Mouse (Mus musculus) MEL (cell line): ENCODE measurements at regions not wholly inside any gene's neighbourhood (a gene's known extent, or its start where the extent isn't known, plus 50 kb on each side); places are given as distances from the start of the nearest gene placed in this dataset.

ENCODE experiments used
- DNase-seq: peaks from one replicate; pipeline ENCODE4 v3.0.0; 2011; ENCODE audit warnings: low read depth, low spot score
- H3K27ac ChIP-seq: 2 replicates; pipeline ENCODE4 v1.5.1; 2012; ENCODE audit warnings: low read depth, mild to moderate bottlenecking, control low read depth, low read length, moderate library complexity; ENCODE audit not compliant: control insufficient read depth
- H3K27me3 ChIP-seq, 2 experiments: fragments of 150-350 bp in 1 of 2; sonication (generic) in 1 of 2; 2 replicates each; pipeline ENCODE4 v1.6.1; 2012; ENCODE audit warnings: low read length in 2 of 2, mild to moderate bottlenecking in 2 of 2, improper control_type of control experiment in 1 of 2, moderate library complexity in 1 of 2; ENCODE audit not compliant: insufficient read depth in 2 of 2, control insufficient read depth in 1 of 2
- H3K36me3 ChIP-seq, 2 experiments: 2 replicates each; pipeline ENCODE4 v1.6.1; 2012 to 2014; ENCODE audit warnings: low read length in 2 of 2, improper control_type of control experiment in 1 of 2, inconsistent platforms in 1 of 2, mild to moderate bottlenecking in 1 of 2; ENCODE audit not compliant: insufficient read depth in 2 of 2, control insufficient read depth in 1 of 2
- H3K4me1 ChIP-seq, 2 experiments: fragments of 150-350 bp in 1 of 2; sonication (generic) in 1 of 2; 2 replicates each; pipeline ENCODE4 v1.6.1; 2012; ENCODE audit warnings: low read length in 2 of 2, improper control_type of control experiment in 1 of 2, mild to moderate bottlenecking in 1 of 2; ENCODE audit not compliant: insufficient read depth in 2 of 2, control insufficient read depth in 1 of 2
- H3K4me3 ChIP-seq, 2 experiments: fragments of 150-350 bp in 1 of 2; sonication (generic) in 1 of 2; 2 replicates each; pipeline ENCODE4 v1.5.1; 2012; ENCODE audit warnings: low read depth in 2 of 2, low read length in 2 of 2, mild to moderate bottlenecking in 2 of 2, moderate library complexity in 2 of 2, control low read depth in 1 of 2, improper control_type of control experiment in 1 of 2; ENCODE audit not compliant: control insufficient read depth in 1 of 2, insufficient read depth in 1 of 2
- H3K79me2 ChIP-seq: 2 replicates; pipeline ENCODE4 v1.6.1; 2012; ENCODE audit warnings: mild to moderate bottlenecking, low read length, moderate library complexity; ENCODE audit not compliant: control insufficient read depth, poor library complexity, insufficient read depth
- H3K9ac ChIP-seq: 2 replicates; pipeline ENCODE4 v1.6.1; 2012; ENCODE audit warnings: low read depth, mild to moderate bottlenecking, control low read depth, low read length, moderate library complexity; ENCODE audit not compliant: control insufficient read depth, poor library complexity, severe bottlenecking
- H3K9me3 ChIP-seq: fragments of 150-350 bp; sonication (generic); replicated peaks from 2 replicates; pipeline ENCODE4 v1.6.1; 2012; ENCODE audit warnings: mild to moderate bottlenecking, low read length, improper control_type of control experiment, moderate library complexity; ENCODE audit not compliant: insufficient read depth
- BHLHE40 ChIP-seq: IDR thresholded peaks from 2 replicates; pipeline ENCODE4 v1.6.1; 2012; ENCODE audit warnings: low read depth, mild to moderate bottlenecking, inconsistent platforms, low read length, improper control_type of control experiment, borderline replicate concordance
- CHD2 ChIP-seq: IDR thresholded peaks from 2 replicates; pipeline ENCODE4 v1.6.1; 2011; ENCODE audit warnings: low read length, improper control_type of control experiment
- CTCF ChIP-seq, 3 experiments: IDR thresholded peaks in 2 of 3; conservative IDR thresholded peaks in 1 of 3; 2 replicates each; pipeline ENCODE4 v1.5.1; 2011 to 2012; ENCODE audit warnings: low read length in 3 of 3, low read depth in 2 of 3, mild to moderate bottlenecking in 2 of 3, improper control_type of control experiment in 1 of 3, inconsistent platforms in 1 of 3, mixed read lengths in 1 of 3, moderate library complexity in 1 of 3; ENCODE audit not compliant: control insufficient read depth in 1 of 3, insufficient read depth in 1 of 3, poor library complexity in 1 of 3, severe bottlenecking in 1 of 3
- E2F4 ChIP-seq: IDR thresholded peaks from 2 replicates; pipeline ENCODE4 v1.6.1; 2011; ENCODE audit warnings: low read depth, low read length, improper control_type of control experiment, borderline replicate concordance
- EP300 ChIP-seq, 2 experiments: IDR thresholded peaks; 2 replicates each; pipeline ENCODE4 v1.6.1; 2011; ENCODE audit warnings: improper control_type of control experiment in 2 of 2, low read length in 2 of 2, low read depth in 1 of 2, mild to moderate bottlenecking in 1 of 2
- ETS1 ChIP-seq: IDR thresholded peaks from 2 replicates; pipeline ENCODE4 v1.6.1; 2012; ENCODE audit warnings: low read depth, mild to moderate bottlenecking, inconsistent platforms, low read length, improper control_type of control experiment, moderate library complexity
- GABPA ChIP-seq: IDR thresholded peaks from 2 replicates; pipeline ENCODE4 v1.6.1; 2012; ENCODE audit warnings: low read depth, mild to moderate bottlenecking, inconsistent platforms, low read length, improper control_type of control experiment, moderate library complexity
- GATA1 ChIP-seq: IDR thresholded peaks from 2 replicates; pipeline ENCODE4 v1.6.1; 2011; ENCODE audit warnings: low read depth, low read length, improper control_type of control experiment
- HCFC1 ChIP-seq: IDR thresholded peaks from 2 replicates; pipeline ENCODE4 v1.6.1; 2012; ENCODE audit warnings: low read depth, mild to moderate bottlenecking, inconsistent platforms, low read length, improper control_type of control experiment, moderate library complexity
- JUND ChIP-seq: IDR thresholded peaks from 2 replicates; pipeline ENCODE4 v1.6.1; 2011; ENCODE audit warnings: low read depth, mild to moderate bottlenecking, improper control_type of control experiment, low read length
- MAX ChIP-seq: IDR thresholded peaks from 2 replicates; pipeline ENCODE4 v1.6.1; 2011; ENCODE audit warnings: low read length, improper control_type of control experiment
- MEF2A ChIP-seq: IDR thresholded peaks from 2 replicates; pipeline ENCODE4 v1.6.1; 2014; ENCODE audit warnings: low read depth, mild to moderate bottlenecking, inconsistent platforms, low read length, improper control_type of control experiment; ENCODE audit not compliant: poor library complexity, insufficient replicate concordance, severe bottlenecking; ENCODE audit errors: extremely low read depth
- MXI1 ChIP-seq: IDR thresholded peaks from 2 replicates; pipeline ENCODE4 v1.6.1; 2011; ENCODE audit warnings: mild to moderate bottlenecking, low read depth, low read length, improper control_type of control experiment
- MYC ChIP-seq: IDR thresholded peaks from 2 replicates; pipeline ENCODE4 v1.6.1; 2011; ENCODE audit warnings: low read depth, mild to moderate bottlenecking, low read length, improper control_type of control experiment, moderate library complexity
- NRF1 ChIP-seq: IDR thresholded peaks from 2 replicates; pipeline ENCODE4 v1.6.1; 2014; ENCODE audit warnings: low read depth, mild to moderate bottlenecking, inconsistent platforms, low read length, improper control_type of control experiment, moderate library complexity; ENCODE audit not compliant: poor library complexity, insufficient read depth, severe bottlenecking
- POLR2A ChIP-seq, 2 experiments: IDR thresholded peaks; 2 replicates each; pipeline ENCODE4 v1.6.1; 2011 to 2012; ENCODE audit warnings: low read length in 2 of 2, mild to moderate bottlenecking in 2 of 2, control low read depth in 1 of 2, improper control_type of control experiment in 1 of 2, low read depth in 1 of 2, moderate library complexity in 1 of 2; ENCODE audit not compliant: control insufficient read depth in 1 of 2, insufficient read depth in 1 of 2, poor library complexity in 1 of 2
- POLR2AphosphoS2 ChIP-seq: IDR thresholded peaks from 2 replicates; pipeline ENCODE4 v1.6.1; 2011; ENCODE audit warnings: low read length, improper control_type of control experiment
- POLR2AphosphoS5 ChIP-seq: IDR thresholded peaks from 2 replicates; pipeline ENCODE4 v1.6.1; 2012; ENCODE audit warnings: low read depth, borderline replicate concordance, mild to moderate bottlenecking, inconsistent platforms, low read length, moderate library complexity, mixed read lengths
- RCOR1 ChIP-seq: IDR thresholded peaks from 2 replicates; pipeline ENCODE4 v1.6.1; 2012; ENCODE audit warnings: low read depth, mild to moderate bottlenecking, inconsistent platforms, low read length, improper control_type of control experiment
- SMC3 ChIP-seq: IDR thresholded peaks from 2 replicates; pipeline ENCODE4 v1.6.1; 2011; ENCODE audit warnings: low read depth, low read length, improper control_type of control experiment
- TAL1 ChIP-seq: IDR thresholded peaks from 2 replicates; pipeline ENCODE4 v1.6.1; 2012; ENCODE audit warnings: mild to moderate bottlenecking, inconsistent platforms, low read length, moderate library complexity, mixed read lengths
- TCF12 ChIP-seq: IDR thresholded peaks from 2 replicates; pipeline ENCODE4 v1.6.1; 2014; ENCODE audit warnings: low read depth, mild to moderate bottlenecking, inconsistent platforms, low read length, improper control_type of control experiment, moderate library complexity
- UBTF ChIP-seq: IDR thresholded peaks from 2 replicates; pipeline ENCODE4 v1.6.1; 2012; ENCODE audit warnings: low read depth, mild to moderate bottlenecking, inconsistent platforms, low read length, improper control_type of control experiment, moderate library complexity, borderline replicate concordance; ENCODE audit not compliant: insufficient read depth
- USF1 ChIP-seq: IDR thresholded peaks from 2 replicates; pipeline ENCODE4 v1.6.1; 2014; ENCODE audit warnings: low read depth, mild to moderate bottlenecking, inconsistent platforms, low read length, improper control_type of control experiment, moderate library complexity
- ZC3H11A ChIP-seq: IDR thresholded peaks from 2 replicates; pipeline ENCODE4 v1.6.1; 2012; ENCODE audit warnings: low read depth, mild to moderate bottlenecking, inconsistent platforms, low read length, improper control_type of control experiment
- ZKSCAN1 ChIP-seq: IDR thresholded peaks from 2 replicates; pipeline ENCODE4 v1.6.1; 2012; ENCODE audit warnings: low read depth, mild to moderate bottlenecking, inconsistent platforms, low read length, improper control_type of control experiment, moderate library complexity

DNA sequence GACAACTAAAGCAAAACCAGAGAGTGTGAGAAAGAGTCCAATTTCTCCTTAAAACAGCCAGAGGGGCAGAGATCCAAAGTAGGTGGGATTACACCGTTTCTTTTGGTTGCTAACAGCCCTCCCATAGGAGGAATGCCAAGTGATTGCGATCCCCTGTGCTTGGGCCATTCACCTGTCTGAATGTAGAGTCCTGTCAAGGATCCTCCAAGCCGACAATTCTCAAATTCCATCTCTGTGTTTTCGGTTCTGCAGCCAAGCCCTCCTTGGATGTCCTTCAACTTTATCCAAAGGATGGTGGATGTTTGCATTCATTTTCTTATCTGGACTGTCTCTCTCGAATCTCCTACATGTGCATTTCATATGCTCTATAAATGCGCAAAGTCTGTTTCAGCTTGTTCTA, 355.3 kb upstream of the Klf4 start:
- Histone ChIP-seq H3K4me3 (no peak overlapping the region), H3K36me3 (no peaks in the 10 kb centered on the region), H3K9me3 (no peaks in the 10 kb centered on the region), H3K4me1 (no peaks in the 10 kb centered on the region), H3K9ac (no peak overlapping the region), H3K79me2 (no peaks in the 10 kb centered on the region), H3K27me3 (no peaks in the 10 kb centered on the region), H3K27ac (no peak overlapping the region)
- TF ChIP-seq CHD2 (no peak), MYC (no peak), MAX (no peak), TCF12 (no peak), JUND (no peak), USF1 (no peak), BHLHE40 (no peak), SMC3 (no peak), GABPA (no peak), NRF1 (no peak), UBTF (no peak), ETS1 (no peak), POLR2A (IDR thresholded peaks at IDR 0.05; ENCODE audit: control insufficient read depth in 1 of 2, insufficient read depth in 1 of 2, low read depth in 1 of 2, low read length in 2 of 2, poor library complexity in 1 of 2) (no peak), POLR2AphosphoS5 (no peak), POLR2AphosphoS2 (no peak), E2F4 (no peak), MEF2A (no peak), MXI1 (no peak), EP300 (IDR thresholded peaks at IDR 0.05; ENCODE audit: low read depth in 1 of 2, low read length in 2 of 2) (no peak), HCFC1 (no peak)
- no peak for DNase-seq

DNA sequence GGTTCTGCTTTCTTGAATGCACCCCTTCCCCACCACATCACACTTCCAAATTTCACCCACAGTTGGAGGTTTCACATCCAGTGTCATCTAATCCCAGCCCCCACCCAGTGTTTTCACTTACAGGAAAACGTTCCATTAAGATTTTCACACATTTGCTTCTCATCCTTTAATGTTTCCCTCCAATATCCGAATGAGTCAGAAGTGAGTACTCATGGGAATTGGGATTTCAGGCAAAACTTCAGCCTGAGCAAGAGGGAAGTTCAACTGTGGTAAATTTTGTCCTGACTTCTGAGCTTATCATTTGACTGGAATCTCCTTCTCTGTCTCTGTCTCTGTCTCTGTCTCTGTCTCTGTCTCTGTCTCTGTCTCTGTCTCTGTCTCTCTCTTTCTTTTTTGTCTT, 350.3 kb upstream of the Klf4 start:
- Histone ChIP-seq H3K36me3 (no peaks in the 10 kb centered on the region), H3K27ac (no peak overlapping the region), H3K27me3 (no peaks in the 10 kb centered on the region), H3K9me3 (no peaks in the 10 kb centered on the region), H3K79me2 (no peaks in the 10 kb centered on the region), H3K9ac (no peak overlapping the region), H3K4me3 (no peak overlapping the region), H3K4me1 (no peaks in the 10 kb centered on the region)
- DNase-seq, result no peak
- TF ChIP-seq USF1 (no peak), ZC3H11A (no peak), TAL1 (no peak), GATA1 (no peak), HCFC1 (no peak), CTCF (IDR thresholded peaks at IDR 0.05 in 2 of 3, conservative IDR thresholded peaks at IDR 0.05 in 1 of 3; ENCODE audit: control insufficient read depth in 1 of 3, insufficient read depth in 1 of 3, low read depth in 2 of 3, low read length in 3 of 3, poor library complexity in 1 of 3, severe bottlenecking in 1 of 3) (no peak), MYC (no peak), SMC3 (no peak), RCOR1 (no peak), ZKSCAN1 (no peak)
